Mouse (Mus musculus) urinary bladder, postnatal 0 days (tissue): Measurements from ENCODE around the gene Actn4. TPM values are rescaled to one million over a fixed set of nuclear protein-coding genes. Genes with fewer than 3 reads are reported as not detected.

Source experiments
- polyA plus RNA-seq: library from polyadenylated mRNA; unstranded; fragments of >200 nt; fragmentation: Nextera tagmentation; extraction: Ambion mirVana; gene quantifications from 2 replicates; pipeline ENCODE4 v1.2.1, GENCODE M21; 2015

Actn4 gene
- polyA plus RNA-seq = 305 and 365 TPM in 2 replicates

DNA sequence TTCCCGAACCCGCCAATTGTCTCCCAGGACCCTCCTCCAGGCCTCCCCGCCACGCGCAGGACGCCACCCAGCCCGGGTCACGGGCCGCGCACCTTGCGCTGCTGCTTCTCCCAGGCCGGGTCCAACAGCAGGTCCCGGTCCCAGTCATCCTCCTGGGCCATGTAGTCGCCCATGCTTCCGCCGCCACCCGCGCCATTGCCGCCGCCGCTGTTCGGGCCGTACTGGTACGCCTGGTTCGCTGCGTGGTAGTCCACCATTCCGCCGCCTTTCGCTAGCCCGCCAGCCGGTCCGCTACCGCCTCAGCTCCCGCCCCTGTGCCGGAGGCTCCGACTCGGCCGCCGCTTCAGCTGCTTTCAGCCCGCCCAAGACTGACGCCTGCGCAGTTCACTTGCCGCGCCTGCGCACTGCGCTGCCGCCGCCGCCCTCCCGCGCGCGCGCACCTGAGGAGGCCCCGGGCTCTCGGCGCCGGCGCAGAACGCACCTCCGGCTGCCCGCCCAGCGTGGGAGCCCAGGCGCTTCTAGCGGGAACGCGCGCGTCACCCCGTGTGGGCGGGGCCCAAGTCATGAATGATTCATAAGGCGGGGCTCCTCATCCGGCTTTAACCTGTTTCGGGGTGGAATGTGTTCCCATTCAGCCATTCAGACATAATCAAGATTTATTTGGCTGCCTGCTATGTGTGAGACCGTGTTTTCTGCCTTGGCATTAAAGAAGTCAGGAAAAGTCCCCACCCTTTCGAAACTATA, at the start of gene Actn4:
Actn4 (minus strand) TSS at position 414 of the 744 bp plus-strand sequence.

DNA sequence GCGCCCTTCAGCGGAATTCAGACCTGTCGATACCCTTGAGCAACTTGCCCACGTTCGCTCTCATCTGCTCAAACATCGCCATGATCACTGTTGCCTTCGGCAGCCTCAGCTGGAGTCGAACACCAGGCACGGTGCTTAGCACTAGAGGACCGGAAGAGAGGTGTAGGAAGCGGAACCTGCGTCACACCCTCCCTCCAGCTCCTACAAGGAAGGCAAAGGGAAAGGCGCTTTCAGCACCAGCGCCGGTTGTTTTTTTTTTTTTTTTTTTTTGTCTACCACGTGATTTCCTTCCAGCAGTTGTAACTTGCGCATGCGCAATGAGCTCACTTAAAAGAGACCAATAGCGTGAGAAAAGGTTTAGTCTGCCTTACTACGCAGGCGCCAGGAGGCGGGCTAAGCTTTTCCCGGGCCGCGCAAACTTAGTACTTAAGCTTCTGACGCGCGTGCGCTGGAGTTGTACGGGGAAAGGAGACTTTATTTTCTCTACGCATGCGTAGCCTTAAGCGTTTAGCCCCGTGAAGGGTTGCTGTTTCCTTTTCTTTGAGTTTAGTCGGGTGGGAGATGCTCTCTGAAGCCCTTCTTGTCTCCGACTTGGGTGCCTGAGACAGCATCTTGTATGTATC, 19.6 kb upstream of the Actn4 start, which contains the start of the genes Eif3k and Map4k1:
Eif3k (minus strand) TSS at position 214 of the 623 bp plus-strand sequence.
Map4k1 (plus strand) TSS at position 400 of the 623 bp plus-strand sequence.

DNA sequence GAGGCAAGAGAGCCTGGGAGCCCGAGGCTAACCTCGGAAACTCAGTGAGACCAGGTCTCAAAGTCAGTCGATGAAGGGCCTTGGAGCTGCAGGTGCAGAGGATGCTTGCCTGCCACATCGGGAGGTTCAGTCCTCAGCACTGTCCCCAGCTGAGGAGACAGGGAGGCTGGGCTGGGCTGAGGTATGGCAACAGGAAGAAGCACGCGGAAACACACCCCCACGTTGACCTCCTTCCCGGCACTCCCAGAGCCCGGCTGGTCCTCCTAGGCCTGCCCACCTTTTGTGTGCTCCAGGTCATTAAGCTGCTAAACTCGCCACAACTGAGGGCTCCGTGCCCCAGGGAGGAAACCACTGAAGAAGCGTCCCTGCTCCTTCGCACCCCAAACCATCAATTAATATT, 80.9 kb downstream of the Actn4 start, which contains the start of gene Capn12:
Capn12 (plus strand) TSS at position 224 of the 400 bp plus-strand sequence.

DNA sequence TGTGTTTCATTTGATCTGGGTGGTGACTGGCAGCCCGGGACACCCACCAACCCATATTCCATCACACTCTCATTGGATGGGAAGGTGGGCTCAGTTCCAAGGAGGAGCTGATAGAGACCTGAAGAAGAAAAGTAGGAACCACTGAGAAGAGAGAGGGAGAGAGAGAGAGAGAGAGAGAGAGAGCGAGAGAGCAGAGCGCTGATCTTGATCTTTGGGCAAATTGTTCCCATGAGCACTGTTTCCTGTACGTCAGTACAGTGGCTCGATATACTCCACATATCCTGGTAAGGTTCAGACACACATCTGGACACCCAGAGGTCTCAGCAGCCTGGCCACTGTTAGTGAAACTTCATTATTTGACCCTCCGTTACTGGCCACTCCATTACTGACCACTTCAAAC, 98.6 kb downstream of the Actn4 start, which contains the start of gene Lgals7:
Lgals7 (plus strand) TSS at position 314 of the 400 bp plus-strand sequence.

Other genes starting within 250 kb of the Actn4 start
- 8.5 and 9.1 TPM in 2 replicates for gene Fbxo17, start 245.5 kb downstream of the Actn4 start, polyA plus RNA-seq
- 105 and 106 TPM in 2 replicates for gene Mrps12, start 220.5 kb downstream of the Actn4 start, polyA plus RNA-seq
- 10.5 and 11.5 TPM in 2 replicates for gene Sars2, start 220.3 kb downstream of the Actn4 start, polyA plus RNA-seq
- gene Ccer2, start 206.2 kb downstream of the Actn4 start, polyA plus RNA-seq = not detected in 2 replicates
- gene Sirt2, start 195.6 kb downstream of the Actn4 start, polyA plus RNA-seq = 48.3 and 50.9 TPM in 2 replicates
- gene Nfkbib, start 194.8 kb downstream of the Actn4 start, polyA plus RNA-seq = 27.8 and 29.3 TPM in 2 replicates
- gene Rinl, start 173.4 kb downstream of the Actn4 start, polyA plus RNA-seq = 2.5 and 5.0 TPM in 2 replicates
- 146 and 168 TPM in 2 replicates for gene Hnrnpl, start 153.8 kb downstream of the Actn4 start, polyA plus RNA-seq
- 269 and 271 TPM in 2 replicates for gene Ech1, start 137.1 kb downstream of the Actn4 start, polyA plus RNA-seq
- 8.3 and 10.2 TPM in 2 replicates for gene Lgals4, start 128.5 kb downstream of the Actn4 start, polyA plus RNA-seq
- 3.1 and 6.6 TPM in 2 replicates for gene Lgals7, start 98.5 kb downstream of the Actn4 start, polyA plus RNA-seq
- 0.41 and 0.73 TPM in 2 replicates for gene Capn12, start 80.9 kb downstream of the Actn4 start, polyA plus RNA-seq
- 304 and 321 TPM in 2 replicates for gene Eif3k, start 19.5 kb upstream of the Actn4 start, polyA plus RNA-seq
- gene Map4k1, start 19.7 kb upstream of the Actn4 start, polyA plus RNA-seq = 2.4 and 3.1 TPM in 2 replicates
- 0.25 and 0.39 TPM in 2 replicates for gene Ryr1, start 162.8 kb upstream of the Actn4 start, polyA plus RNA-seq
- gene Rasgrp4, start 172.5 kb upstream of the Actn4 start, polyA plus RNA-seq = 0.20 and 0.69 TPM in 2 replicates
- 25.0 and 25.9 TPM in 2 replicates for gene Fam98c, start 193.9 kb upstream of the Actn4 start, polyA plus RNA-seq
- 0.40 and 0.85 TPM in 2 replicates for gene Ggn, start 207.9 kb upstream of the Actn4 start, polyA plus RNA-seq
- gene Spred3, start 208.1 kb upstream of the Actn4 start, polyA plus RNA-seq = 1.3 and 1.5 TPM in 2 replicates
- gene Psmd8, start 218.4 kb upstream of the Actn4 start, polyA plus RNA-seq = 265 and 273 TPM in 2 replicates